Mouse (Mus musculus) spleen, adult 2 months (tissue): ENCODE results near the gene Nectin2.

Source experiments
- CTCF ChIP-seq: fragments of 200-500 bp; IDR thresholded peaks from 2 replicates; pipeline ENCODE4 v1.5.1; 2011; ENCODE audit warnings: mild to moderate bottlenecking, inconsistent platforms; ENCODE audit not compliant: insufficient read depth, insufficient read length, insufficient replicate concordance; ENCODE audit errors: extremely low read depth
- POLR2A ChIP-seq: fragments of 200-500 bp; IDR thresholded peaks from 2 replicates; pipeline ENCODE4 v1.6.1; 2011; ENCODE audit warnings: low read depth, low read length, inconsistent platforms

- no peak for TF ChIP-seq POLR2A
- TF ChIP-seq CTCF = no peak
These were observed 45.0 kb downstream of the Nectin2 start for GRCm38 (mm10) chr7:19705271-19705670.
